Mouse (Mus musculus) heart, embryonic 12.5 days (tissue): ENCODE measurements around the gene Btbd9. TPM values are rescaled to one million over a fixed set of nuclear protein-coding genes. Genes with fewer than 3 reads are reported as not detected.

Experiments used
- ATAC-seq: fragments of 200-750 bp; cut with Nextera tagmentation; 2 replicates; pipeline ENCODE4 v1.8.0; 2017; ENCODE audit warnings: moderate TSS enrichment, moderate library complexity; ENCODE audit not compliant: insufficient number of reproducible peaks, low FRiP score
- H3K27ac ChIP-seq: fragments of 300-500 bp; sonication (generic); 2 replicates; pipeline ENCODE4 v1.5.1; 2016; ENCODE audit warnings: mild to moderate bottlenecking, moderate library complexity; ENCODE audit not compliant: poor library complexity, severe bottlenecking
- H3K27me3 ChIP-seq: fragments of 300-500 bp; sonication (generic); replicated peaks from 2 replicates; pipeline ENCODE4 v1.6.1; 2016; ENCODE audit warnings: mild to moderate bottlenecking, moderate library complexity
- H3K36me3 ChIP-seq: fragments of 300-500 bp; sonication (generic); 2 replicates; pipeline ENCODE4 v1.6.1; 2016; ENCODE audit warnings: mild to moderate bottlenecking, moderate library complexity
- H3K4me1 ChIP-seq: fragments of 300-500 bp; sonication (generic); replicated peaks from 2 replicates; pipeline ENCODE4 v1.6.1; 2016; ENCODE audit warnings: mild to moderate bottlenecking
- H3K4me2 ChIP-seq: fragments of 300-500 bp; sonication (generic); 2 replicates; pipeline ENCODE4 v1.6.1; 2016; ENCODE audit warnings: mild to moderate bottlenecking, moderate library complexity
- H3K4me3 ChIP-seq: fragments of 300-500 bp; sonication (generic); 2 replicates; pipeline ENCODE4 v1.5.1; 2016; ENCODE audit warnings: mild to moderate bottlenecking
- H3K9ac ChIP-seq: fragments of 300-500 bp; sonication (generic); 2 replicates; pipeline ENCODE4 v1.6.1; 2016; ENCODE audit warnings: mild to moderate bottlenecking, moderate library complexity
- H3K9me3 ChIP-seq: fragments of 300-500 bp; sonication (generic); replicated peaks from 2 replicates; pipeline ENCODE4 v1.6.1; 2016; ENCODE audit warnings: mild to moderate bottlenecking, moderate library complexity
- WGBS: fragments of 180-500 bp; shearing (Covaris S2); methylation state at CpG from one replicate; pipeline ENCODE4 v1.1.7; 2016; 5-methylcytosine and 5-hydroxymethylcytosine counted together
- polyA plus RNA-seq: library from polyadenylated mRNA; unstranded; fragments of >200 nt; fragmentation: Nextera tagmentation; extraction: Ambion mirVana; gene quantifications from 2 replicates; pipeline ENCODE4 v1.2.1, GENCODE M21; 2016

The Btbd9 gene
- polyA plus RNA-seq, 1 experiment from 2014 or later = 42.0 TPM

GRCm38 (mm10) chr17:30602175-30602574, 25.9 kb upstream of the Btbd9 start:
- Histone ChIP-seq H3K27ac (no peak overlapping the region), H3K9me3 (peaks cover 5% of the 10 kb centered on the region; the same call in 1 of the 2 replicates)
- 91% methylated on average over 14 of the region's 14 CpGs for WGBS

GRCm38 (mm10) chr17:30598300-30598699, 22.0 kb upstream of the Btbd9 start:
- no peak overlapping the region for H3K4me2 ChIP-seq
- 83% methylated on average over 5 of the region's 5 CpGs for WGBS
- H3K4me1 ChIP-seq = no peaks in the 10 kb centered on the region
- peaks cover 83% of the 10 kb centered on the region for H3K36me3 ChIP-seq
- H3K27ac ChIP-seq = no peak overlapping the region
- no peak overlapping the region for H3K4me3 ChIP-seq
- ATAC-seq = no peak
- H3K9me3 ChIP-seq = peaks cover 8% of the 10 kb centered on the region; the same call in 1 of the 2 replicates
- H3K9ac ChIP-seq = no peak overlapping the region
- H3K27me3 ChIP-seq = no peaks in the 10 kb centered on the region

More at GRCm38 (mm10) chr17:30602175-30602574, 25.9 kb upstream of the Btbd9 start:
- Histone ChIP-seq H3K36me3 (peaks cover 64% of the 10 kb centered on the region), H3K9ac (no peak overlapping the region), H3K4me1 (0 out of 2 replicates have a peak, but pooled peaks cover 6% of the 10 kb centered on the region), H3K4me3 (no peak overlapping the region), H3K4me2 (no peak overlapping the region), H3K27me3 (no peaks in the 10 kb centered on the region)
- ATAC-seq = no peak

- Histone ChIP-seq H3K27me3 (no peaks in the 10 kb centered on the region), H3K36me3 (peaks cover 82% of the 10 kb centered on the region), H3K4me1 (no peaks in the 10 kb centered on the region), H3K9ac (no peak overlapping the region), H3K27ac (no peak overlapping the region), H3K9me3 (peaks cover 8% of the 10 kb centered on the region; the same call in 1 of the 2 replicates), H3K4me2 (no peak overlapping the region), H3K4me3 (no peak overlapping the region)
- 85% methylated on average over 9 of the region's 9 CpGs for WGBS
- no peak for ATAC-seq
Measured at GRCm38 (mm10) chr17:30597786-30598185, 21.5 kb upstream of the Btbd9 start.

- H3K36me3 ChIP-seq = peaks cover 65% of the 10 kb centered on the region
- H3K4me3 ChIP-seq = no peak overlapping the region
- 0 out of 2 replicates have a peak, but pooled peaks cover 3% of the 10 kb centered on the region for H3K4me1 ChIP-seq
- 68% methylated on average over 6 of the region's 6 CpGs for WGBS
- H3K9ac ChIP-seq = no peak overlapping the region
- no peak for ATAC-seq
- H3K27ac ChIP-seq = no peak overlapping the region
- H3K9me3 ChIP-seq = peaks cover 8% of the 10 kb centered on the region; the same call in 1 of the 2 replicates
- no peaks in the 10 kb centered on the region for H3K27me3 ChIP-seq
- H3K4me2 ChIP-seq = no peak overlapping the region
Measured at GRCm38 (mm10) chr17:30594846-30595245, 18.6 kb upstream of the Btbd9 start.

GRCm38 (mm10) chr17:30594407-30594806, 18.1 kb upstream of the Btbd9 start:
- H3K4me2 ChIP-seq = no peak overlapping the region
- ATAC-seq = no peak
- no peak overlapping the region for H3K9ac ChIP-seq
- peaks cover 62% of the 10 kb centered on the region for H3K36me3 ChIP-seq
- 0 out of 2 replicates have a peak, but pooled peaks cover 3% of the 10 kb centered on the region for H3K4me1 ChIP-seq
- H3K27ac ChIP-seq = no peak overlapping the region
- no peak overlapping the region for H3K4me3 ChIP-seq
- H3K9me3 ChIP-seq = peaks cover 8% of the 10 kb centered on the region; the same call in 1 of the 2 replicates
- 80% methylated on average over 5 of the region's 5 CpGs for WGBS
- no peaks in the 10 kb centered on the region for H3K27me3 ChIP-seq

GRCm38 (mm10) chr17:30590417-30591198, 14.3 kb upstream of the Btbd9 start:
- WGBS = 53% methylated on average over 17 of the region's 17 CpGs
- Histone ChIP-seq H3K4me2 (no peak overlapping the region), H3K36me3 (peaks cover 30% of the 10 kb centered on the region), H3K4me1 (0 out of 2 replicates have a peak, but pooled peaks cover 3% of the 10 kb centered on the region), H3K9me3 (no peaks in the 10 kb centered on the region), H3K27me3 (no peaks in the 10 kb centered on the region), H3K9ac (no peak overlapping the region), H3K27ac (no peak overlapping the region), H3K4me3 (no peak overlapping the region)
- no peak for ATAC-seq

- ATAC-seq = no peak
Measured at GRCm38 (mm10) chr17:30583258-30584001, 7.1 kb upstream of the Btbd9 start.

GRCm38 (mm10) chr17:30582313-30582712, 6.0 kb upstream of the Btbd9 start:
- Histone ChIP-seq H3K27me3 (no peaks in the 10 kb centered on the region), H3K4me1 (no peaks in the 10 kb centered on the region; the same call in 1 of the 2 replicates), H3K9me3 (no peaks in the 10 kb centered on the region), H3K27ac (no peak overlapping the region), H3K4me3 (no peak overlapping the region), H3K36me3 (no peaks in the 10 kb centered on the region), H3K9ac (no peak overlapping the region), H3K4me2 (no peak overlapping the region)
- no peak for ATAC-seq
- WGBS = 79% methylated on average over 3 of the region's 3 CpGs

More at GRCm38 (mm10) chr17:30583258-30584001, 7.1 kb upstream of the Btbd9 start:
- Histone ChIP-seq H3K27ac (no peak overlapping the region), H3K36me3 (no peaks in the 10 kb centered on the region), H3K4me1 (no peaks in the 10 kb centered on the region), H3K9me3 (no peaks in the 10 kb centered on the region), H3K9ac (no peak overlapping the region), H3K4me3 (no peak overlapping the region), H3K4me2 (no peak overlapping the region), H3K27me3 (no peaks in the 10 kb centered on the region)
- 61% methylated on average over 2 of the region's 2 CpGs for WGBS

GRCm38 (mm10) chr17:30581201-30581600, 4.9 kb upstream of the Btbd9 start:
- no peaks in the 10 kb centered on the region for H3K36me3 ChIP-seq
- no peak overlapping the region for H3K9ac ChIP-seq
- WGBS = 78% methylated on average over 6 of the region's 6 CpGs
- ATAC-seq = no peak
- no peaks in the 10 kb centered on the region for H3K27me3 ChIP-seq
- H3K4me2 ChIP-seq = no peak overlapping the region
- no peaks in the 10 kb centered on the region for H3K9me3 ChIP-seq
- peaks cover 7% of the 10 kb centered on the region for H3K4me1 ChIP-seq
- H3K4me3 ChIP-seq = no peak overlapping the region
- H3K27ac ChIP-seq = no peak overlapping the region

GRCm38 (mm10) chr17:30580781-30581180, 4.5 kb upstream of the Btbd9 start:
- Histone ChIP-seq H3K4me2 (no peak overlapping the region), H3K9me3 (no peaks in the 10 kb centered on the region), H3K27ac (no peak overlapping the region), H3K4me1 (peaks cover 7% of the 10 kb centered on the region), H3K9ac (no peak overlapping the region), H3K36me3 (no peaks in the 10 kb centered on the region), H3K27me3 (no peaks in the 10 kb centered on the region), H3K4me3 (no peak overlapping the region)
- WGBS = 68% methylated on average over 1 of the region's 1 CpGs
- no peak for ATAC-seq

GRCm38 (mm10) chr17:30576946-30577345, 658 bp upstream of the Btbd9 start:
- H3K9me3 ChIP-seq = no peaks in the 10 kb centered on the region
- peak overlapping the region; percentile 65 for H3K4me3 ChIP-seq
- H3K27me3 ChIP-seq = no peaks in the 10 kb centered on the region
- H3K4me1 ChIP-seq = peaks cover 15% of the 10 kb centered on the region
- peak overlapping the region; percentile 85 for H3K4me2 ChIP-seq
- ATAC-seq = no peak
- peak overlapping the region; percentile 77 for H3K27ac ChIP-seq
- 55% methylated on average over 12 of the region's 12 CpGs for WGBS
- no peaks in the 10 kb centered on the region for H3K36me3 ChIP-seq
- H3K9ac ChIP-seq = peak overlapping the region; percentile 87
